Mouse (Mus musculus) ES-E14 (cell line): ENCODE results near the gene Mical2.

Source experiments
- CHD2 ChIP-seq: IDR thresholded peaks from 2 replicates; pipeline ENCODE4 v1.6.1; 2014; ENCODE audit warnings: mild to moderate bottlenecking, low read depth, low read length, inconsistent platforms
- HCFC1 ChIP-seq: IDR thresholded peaks from 2 replicates; pipeline ENCODE4 v1.6.1; 2012; ENCODE audit warnings: low read length, inconsistent platforms, borderline replicate concordance; ENCODE audit not compliant: insufficient read depth
- MAFK ChIP-seq: IDR thresholded peaks from 2 replicates; pipeline ENCODE4 v1.6.1; 2014; ENCODE audit warnings: mild to moderate bottlenecking, low read depth, low read length, inconsistent platforms; ENCODE audit not compliant: insufficient read depth
- ZC3H11A ChIP-seq: IDR thresholded peaks from 2 replicates; pipeline ENCODE4 v1.6.1; 2012; ENCODE audit warnings: low read depth, mild to moderate bottlenecking, inconsistent platforms, low read length, borderline replicate concordance
- ZNF384 ChIP-seq: IDR thresholded peaks from 2 replicates; pipeline ENCODE4 v1.6.1; 2012; ENCODE audit warnings: low read depth, low read length, inconsistent platforms

GRCm38 (mm10) chr7:112351541-112351940 lies 125.9 kb downstream of the Mical2 start:
- no peak for TF ChIP-seq ZC3H11A
- TF ChIP-seq ZNF384: no peak
- TF ChIP-seq CHD2: no peak
- no peak for TF ChIP-seq MAFK
- no peak for TF ChIP-seq HCFC1
